Mouse (Mus musculus) adrenal gland, postnatal 4 days (tissue): ENCODE data around the gene Gpr61. TPM values are rescaled to one million over a fixed set of nuclear protein-coding genes. Genes with fewer than 3 reads are reported as not detected.

ENCODE experiments used
- DNase-seq, 2 experiments: peaks; one replicate each; pipeline ENCODE4 v3.0.0; 2021 to 2022; ENCODE audit warnings: low spot score in 2 of 2, mixed read lengths in 2 of 2
- total RNA-seq, 2 experiments: library from RNA; stranded (reverse); gene quantifications; 2 replicates each; pipeline ENCODE4 v1.2.3; 2021

Gpr61 gene
- total RNA-seq, 2 experiments from 2014 or later = 0.25 to 0.39 TPM

- no peak for DNase-seq
These were observed 23.5 kb downstream of the Gpr61 start for GRCm38 (mm10) chr3:108131216-108131615.

GRCm38 (mm10) chr3:108129804-108130203, 24.9 kb downstream of the Gpr61 start:
- DNase-seq = no peak

GRCm38 (mm10) chr3:108129367-108129766, 25.3 kb downstream of the Gpr61 start:
- no peak for DNase-seq

GRCm38 (mm10) chr3:108128520-108128919, 26.2 kb downstream of the Gpr61 start:
- no peak for DNase-seq

GRCm38 (mm10) chr3:108126327-108126726, 28.4 kb downstream of the Gpr61 start:
- DNase-seq = no peak

GRCm38 (mm10) chr3:108124131-108124530, 30.6 kb downstream of the Gpr61 start:
- no peak for DNase-seq

- DNase-seq = no peak
These were observed 31.4 kb downstream of the Gpr61 start for GRCm38 (mm10) chr3:108123242-108123641.

GRCm38 (mm10) chr3:108121101-108121500, 33.6 kb downstream of the Gpr61 start:
- DNase-seq = no peak

- DNase-seq = no peak
These were observed 37.2 kb downstream of the Gpr61 start for GRCm38 (mm10) chr3:108117465-108117864.

- DNase-seq = no peak
These were observed 40.9 kb downstream of the Gpr61 start for GRCm38 (mm10) chr3:108113591-108114289.

- DNase-seq = no peak
These were observed 42.0 kb downstream of the Gpr61 start for GRCm38 (mm10) chr3:108112666-108113065.

- no peak for DNase-seq
These were observed 42.4 kb downstream of the Gpr61 start for GRCm38 (mm10) chr3:108112246-108112645.

- DNase-seq = no peak
These were observed 43.4 kb downstream of the Gpr61 start for GRCm38 (mm10) chr3:108111320-108111719.

GRCm38 (mm10) chr3:108105281-108105680, 49.4 kb downstream of the Gpr61 start:
- no peak for DNase-seq

- no peak for DNase-seq
These were observed 52.6 kb downstream of the Gpr61 start for GRCm38 (mm10) chr3:108102075-108102474.

GRCm38 (mm10) chr3:108101594-108101993, 53.1 kb downstream of the Gpr61 start:
- no peak for DNase-seq

Other genes with a start within 250 kb of the Gpr61 start
- gene Gstm7, start 223.1 kb downstream of the Gpr61 start, total RNA-seq = 10 to 100 TPM; 68.4 to 78.5 TPM
- 10 to 100 TPM in 1 of 2 experiments, 1 to 10 TPM in 1; 9.0 to 11.0 TPM for gene Gstm6, start 211.1 kb downstream of the Gpr61 start, total RNA-seq
- under 1 TPM in 1 of 2 experiments, not detected in 1; 0.31 TPM for gene Gstm3, start 185.6 kb downstream of the Gpr61 start, total RNA-seq
- gene Gstm2, start 168.4 kb downstream of the Gpr61 start, total RNA-seq = 100 to 1,000 TPM; 134 to 153 TPM
- gene Gstm1, start 136.9 kb downstream of the Gpr61 start, total RNA-seq = 100 to 1,000 TPM; 144 to 170 TPM
- gene Gstm4, start 110.0 kb downstream of the Gpr61 start, total RNA-seq = 10 to 100 TPM; 15.6 to 16.5 TPM
- 100 to 1,000 TPM; 101 to 109 TPM for gene Ampd2, start 68.2 kb downstream of the Gpr61 start, total RNA-seq
- 1 to 10 TPM; 3.9 to 4.1 TPM for gene Gnat2, start 62.1 kb downstream of the Gpr61 start, total RNA-seq
- gene Gnai3, start 8.7 kb downstream of the Gpr61 start, total RNA-seq = 100 to 1,000 TPM; 128 to 135 TPM
- 10 to 100 TPM; 17.0 to 18.5 TPM for gene Amigo1, start 31.5 kb upstream of the Gpr61 start, total RNA-seq
- 10 to 100 TPM in 1 of 2 experiments, 1 to 10 TPM in 1; 8.3 to 10.0 TPM for gene Cyb561d1, start 46.3 kb upstream of the Gpr61 start, total RNA-seq
- gene Atxn7l2, start 56.1 kb upstream of the Gpr61 start, total RNA-seq = 10 to 100 TPM; 15.6 to 16.9 TPM
- gene Sypl2, start 71.8 kb upstream of the Gpr61 start, total RNA-seq = 10 to 100 TPM in 1 of 2 experiments, 1 to 10 TPM in 1; 6.7 to 12.2 TPM
- 100 to 1,000 TPM in 1 of 2 experiments, 10 to 100 TPM in 1; 99.9 to 102 TPM for gene Psma5, start 102.0 kb upstream of the Gpr61 start, total RNA-seq
- 10 to 100 TPM; 31.7 to 32.5 TPM for gene Sort1, start 129.2 kb upstream of the Gpr61 start, total RNA-seq
- not detected for gene Mybphl, start 210.0 kb upstream of the Gpr61 start, total RNA-seq
- 10 to 100 TPM; 13.0 to 15.2 TPM for gene Psrc1, start 229.0 kb upstream of the Gpr61 start, total RNA-seq